ENCODE assay signal across 10 mouse cellular contexts in genomic region chr16:38374379-38375140, GRCm38 (mm10). TPM values are rescaled to one million over a fixed set of nuclear protein-coding genes. Genes with fewer than 3 reads are reported as not detected.
DNase-seq lines count a peak whose midpoint lies in the region; ATAC-seq and TF ChIP-seq lines count a peak whose summit lies in the region.
"Had no signal": no experiment of that assay in that cellular context is flagged by ENCODE, and none has a peak within 500 bp of the region (broad histone marks: within the 10 kb centered on the region; RNA-seq: fewer than 3 reads in every experiment).

No protein-coding gene starts in this region.

- ATAC-seq in hindbrain, embryonic 11.5 days (ENCODE audit: low FRiP score), result no peak
- no peak for ATAC-seq in hindbrain, postnatal 0 days
- ATAC-seq in G1E (ENCODE audit: extremely low read depth, insufficient number of reproducible peaks, low FRiP score, poor library complexity, severe bottlenecking), result no peak
- no peak for ATAC-seq in embryonic facial prominence, embryonic 13.5 days (ENCODE audit: insufficient number of reproducible peaks, insufficient read depth, low FRiP score, low TSS enrichment, low read depth)
- ATAC-seq in liver, postnatal 0 days, result no peak
- ATAC-seq in intestine, embryonic 16.5 days, result no peak

- H3K9ac ChIP-seq in hindbrain, embryonic 11.5 days (ENCODE audit: low read depth, low read length), result no peak overlapping the region
- no peak overlapping the region for H3K9ac ChIP-seq in hindbrain, postnatal 0 days (replicated peaks; ENCODE audit: low read length)
- H3K9ac ChIP-seq in embryonic facial prominence, embryonic 13.5 days, result no peak overlapping the region
- peak overlapping the region; percentile 48 for H3K9ac ChIP-seq in liver, postnatal 0 days (replicated peaks)
- no peak overlapping the region for H3K9ac ChIP-seq in intestine, embryonic 16.5 days (ENCODE audit: low read depth, low read length)
- H3K9ac ChIP-seq: hindbrain, embryonic 15.5 days had no signal

- TF ChIP-seq CTCF in hindbrain, postnatal 0 days (IDR thresholded peaks at IDR 0.05; ENCODE audit: low read depth), result no peak
- no peak for TF ChIP-seq CTCF in G1E (IDR thresholded peaks at IDR 0.05; ENCODE audit: low read depth, low read length)
- TF ChIP-seq CTCF in liver, postnatal 0 days (IDR thresholded peaks at IDR 0.05; ENCODE audit: low read depth), result no peak

- no peak overlapping the region for H3K27ac ChIP-seq in hindbrain, embryonic 11.5 days (ENCODE audit: low read depth, low read length)
- no peak overlapping the region for H3K27ac ChIP-seq in hindbrain, postnatal 0 days
- H3K27ac ChIP-seq in embryonic facial prominence, embryonic 13.5 days, result no peak overlapping the region
- peak overlapping the region; percentile 11; the same call in 1 of the 2 replicates for H3K27ac ChIP-seq in liver, postnatal 0 days (ENCODE audit: low read depth)
- H3K27ac ChIP-seq in intestine, embryonic 16.5 days (ENCODE audit: low read length), result no peak overlapping the region
- H3K27ac ChIP-seq: hindbrain, embryonic 15.5 days had no signal

- H3K4me3 ChIP-seq in hindbrain, embryonic 11.5 days (ENCODE audit: low read depth, low read length), result no peak overlapping the region; the same call in 1 of the 2 replicates
- H3K4me3 ChIP-seq in hindbrain, postnatal 0 days (ENCODE audit: low read length), result no peak overlapping the region
- H3K4me3 ChIP-seq in G1E (ENCODE audit: low read depth, low read length), result peak overlapping the region; percentile 61; the same call in 1 of the 2 replicates
- H3K4me3 ChIP-seq in embryonic facial prominence, embryonic 13.5 days, result peak overlapping the region; percentile 3; the same call in 1 of the 2 replicates
- H3K4me3 ChIP-seq in liver, postnatal 0 days (ENCODE audit: low read depth, low read length), result peak overlapping the region; percentile 56
- no peak overlapping the region for H3K4me3 ChIP-seq in intestine, embryonic 16.5 days (ENCODE audit: low read length)
- H3K4me3 ChIP-seq: hindbrain, embryonic 15.5 days had no signal

- H3K36me3 ChIP-seq in hindbrain, embryonic 11.5 days (ENCODE audit: control insufficient read depth, insufficient read depth, low read length), result no peaks in the 10 kb centered on the region
- H3K36me3 ChIP-seq in hindbrain, postnatal 0 days (ENCODE audit: insufficient read depth, low read length), result no peaks in the 10 kb centered on the region
- H3K36me3 ChIP-seq in G1E (replicated peaks), result peaks cover 31% of the 10 kb centered on the region
- H3K36me3 ChIP-seq in embryonic facial prominence, embryonic 13.5 days, result no peaks in the 10 kb centered on the region
- peaks cover 5% of the 10 kb centered on the region; the same call in 1 of the 2 replicates for H3K36me3 ChIP-seq in liver, postnatal 0 days (replicated peaks; ENCODE audit: insufficient read depth, low read length)
- no peaks in the 10 kb centered on the region for H3K36me3 ChIP-seq in intestine, embryonic 16.5 days (ENCODE audit: control insufficient read depth, insufficient read depth, low read length)
- H3K36me3 ChIP-seq: hindbrain, embryonic 15.5 days had no signal

- H3K4me1 ChIP-seq in hindbrain, embryonic 11.5 days (replicated peaks; ENCODE audit: control insufficient read depth, insufficient read depth, low read length), result no peaks in the 10 kb centered on the region
- H3K4me1 ChIP-seq in hindbrain, postnatal 0 days (ENCODE audit: insufficient read depth, low read length), result no peaks in the 10 kb centered on the region
- peaks cover 90% of the 10 kb centered on the region for H3K4me1 ChIP-seq in G1E (ENCODE audit: insufficient read depth, low read depth, low read length)
- peaks cover 20% of the 10 kb centered on the region for H3K4me1 ChIP-seq in embryonic facial prominence, embryonic 13.5 days
- peaks cover 38% of the 10 kb centered on the region for H3K4me1 ChIP-seq in liver, postnatal 0 days (ENCODE audit: insufficient read depth)
- 0 out of 2 replicates have a peak, but pooled peaks cover 13% of the 10 kb centered on the region for H3K4me1 ChIP-seq in intestine, embryonic 16.5 days (ENCODE audit: control insufficient read depth, insufficient read depth, low read length)

- no peak for TF ChIP-seq EP300 in liver, postnatal 0 days (IDR thresholded peaks at IDR 0.05; ENCODE audit: low read depth)

- 80% methylated on average over 10 of the region's 10 CpGs for WGBS in hindbrain, embryonic 11.5 days
- 83% methylated on average over 10 of the region's 10 CpGs for WGBS in hindbrain, postnatal 0 days
- 73% methylated on average over 10 of the region's 10 CpGs for WGBS in embryonic facial prominence, embryonic 13.5 days
- 65% methylated on average over 10 of the region's 10 CpGs for WGBS in liver, postnatal 0 days (ENCODE audit: insufficient replicate concordance)
- 80% methylated on average over 10 of the region's 10 CpGs for WGBS in intestine, embryonic 16.5 days

- H3K9me3 ChIP-seq in hindbrain, embryonic 11.5 days (ENCODE audit: control insufficient read depth, low read length), result no peaks in the 10 kb centered on the region
- no peaks in the 10 kb centered on the region for H3K9me3 ChIP-seq in hindbrain, postnatal 0 days (ENCODE audit: low read length)
- no peaks in the 10 kb centered on the region for H3K9me3 ChIP-seq in G1E (replicated peaks)
- no peaks in the 10 kb centered on the region for H3K9me3 ChIP-seq in embryonic facial prominence, embryonic 13.5 days
- no peaks in the 10 kb centered on the region for H3K9me3 ChIP-seq in liver, postnatal 0 days (ENCODE audit: low read length)
- no peaks in the 10 kb centered on the region for H3K9me3 ChIP-seq in intestine, embryonic 16.5 days (ENCODE audit: control insufficient read depth, low read length)
- H3K9me3 ChIP-seq: hindbrain, embryonic 15.5 days had no signal

- no peaks in the 10 kb centered on the region for H3K27me3 ChIP-seq in hindbrain, embryonic 11.5 days (ENCODE audit: control insufficient read depth, insufficient read depth, low read length)
- no peaks in the 10 kb centered on the region for H3K27me3 ChIP-seq in hindbrain, postnatal 0 days (ENCODE audit: insufficient read depth, low read length)
- H3K27me3 ChIP-seq in G1E (ENCODE audit: insufficient read depth, low read length), result no peaks in the 10 kb centered on the region
- H3K27me3 ChIP-seq in embryonic facial prominence, embryonic 13.5 days, result no peaks in the 10 kb centered on the region
- H3K27me3 ChIP-seq in liver, postnatal 0 days (ENCODE audit: insufficient read depth, low read length), result no peaks in the 10 kb centered on the region
- H3K27me3 ChIP-seq in intestine, embryonic 16.5 days (replicated peaks; ENCODE audit: control insufficient read depth, insufficient read depth, low read length), result no peaks in the 10 kb centered on the region
- H3K27me3 ChIP-seq: hindbrain, embryonic 15.5 days had no signal

- H3K4me2 ChIP-seq in hindbrain, embryonic 11.5 days (replicated peaks; ENCODE audit: low read depth, low read length), result no peak overlapping the region
- H3K4me2 ChIP-seq in hindbrain, postnatal 0 days (ENCODE audit: low read depth, low read length), result no peak overlapping the region
- H3K4me2 ChIP-seq in embryonic facial prominence, embryonic 13.5 days, result 0 out of 2 replicates have a peak overlapping the region, but pooled peaks have one; percentile 11
- peak overlapping the region; percentile 76 for H3K4me2 ChIP-seq in liver, postnatal 0 days (ENCODE audit: low read depth, low read length)
- no peak overlapping the region for H3K4me2 ChIP-seq in intestine, embryonic 16.5 days (ENCODE audit: low read depth, low read length)
- H3K4me2 ChIP-seq: hindbrain, embryonic 15.5 days had no signal

- DNase-seq in hindbrain, embryonic 11.5 days (ENCODE audit: low spot score), result peak; percentile 27
- DNase-seq in hindbrain, postnatal 0 days (ENCODE audit: low spot score), result no peak
- peak; percentile 52 for DNase-seq in G1E (ENCODE audit: low spot score)
- DNase-seq in liver, postnatal 0 days, result peak; percentile 61
- DNase-seq in kidney, postnatal 25 days, result no peak
- DNase-seq in natural killer cell, adult 2 months (ENCODE audit: low spot score in 2 of 2), result no peak
- DNase-seq: left cerebral cortex, postnatal 4 days had no signal

RNA-seq across cellular contexts. Expression of gene Popdc2, which starts 12.6 kb away (rescaled TPM):
- polyA plus RNA-seq in hindbrain, embryonic 11.5 days (2014; fragmentation: Nextera tagmentation; extraction: Ambion mirVana), result 0.89 and 1.0 TPM in 2 replicates
- 0.10 and 0.40 TPM in 2 replicates for total RNA-seq in hindbrain, postnatal 0 days (2014; rRNA removed)
- 0.83 and 1.0 TPM in 2 replicates for polyA plus RNA-seq in hindbrain, postnatal 0 days (2015; fragmentation: Nextera tagmentation; extraction: Ambion mirVana)
- total RNA-seq in G1E (2014; fragmentation: Nextera tagmentation) (22.7 and 25.7 TPM in 2 replicates), G1E (2017) (2.8 and 4.3 TPM in 2 replicates)
- 5.0 and 5.4 TPM in 2 replicates for polyA plus RNA-seq in G1E (2012)
- polyA plus RNA-seq in embryonic facial prominence, embryonic 13.5 days (2015; fragmentation: Nextera tagmentation; extraction: Ambion mirVana), result 1.6 and 2.1 TPM in 2 replicates
- polyA plus RNA-seq in liver, postnatal 0 days (2015; fragmentation: Nextera tagmentation; extraction: Ambion mirVana), result 10.8 and 12.6 TPM in 2 replicates
- polyA plus RNA-seq in intestine, embryonic 16.5 days (2015; fragmentation: Nextera tagmentation; extraction: Ambion mirVana), result 15.0 and 20.2 TPM in 2 replicates

RNA-seq across cellular contexts. Expression of gene Gm21987, which starts 27.7 kb away (rescaled TPM):
- not detected in 2 replicates for polyA plus RNA-seq in hindbrain, embryonic 11.5 days (2014; fragmentation: Nextera tagmentation; extraction: Ambion mirVana)
- not detected in 2 replicates for total RNA-seq in hindbrain, postnatal 0 days (2014; rRNA removed)
- not detected in 2 replicates for polyA plus RNA-seq in hindbrain, postnatal 0 days (2015; fragmentation: Nextera tagmentation; extraction: Ambion mirVana)
- total RNA-seq in G1E (2014; fragmentation: Nextera tagmentation), result 4.7 TPM in 1 of 2 replicates, not detected in the other
- not detected in 2 replicates for total RNA-seq in G1E (2017)
- polyA plus RNA-seq in G1E (2012), result 1,146 and 1,190 TPM in 2 replicates
- not detected in 2 replicates for polyA plus RNA-seq in embryonic facial prominence, embryonic 13.5 days (2015; fragmentation: Nextera tagmentation; extraction: Ambion mirVana)
- polyA plus RNA-seq in liver, postnatal 0 days (2015; fragmentation: Nextera tagmentation; extraction: Ambion mirVana), result not detected in 2 replicates
- polyA plus RNA-seq in intestine, embryonic 16.5 days (2015; fragmentation: Nextera tagmentation; extraction: Ambion mirVana), result 0.54 and 1.6 TPM in 2 replicates
- total RNA-seq: left cerebral cortex, postnatal 4 days had no signal
- polyA plus RNA-seq: hindbrain, embryonic 15.5 days had no signal

RNA-seq across cellular contexts. Expression of gene Cox17, which starts 27.8 kb away (rescaled TPM):
- polyA plus RNA-seq in hindbrain, embryonic 11.5 days (2014; fragmentation: Nextera tagmentation; extraction: Ambion mirVana), result 121 and 122 TPM in 2 replicates
- 12.2 and 24.5 TPM in 2 replicates for total RNA-seq in hindbrain, postnatal 0 days (2014; rRNA removed)
- 78.5 and 90.1 TPM in 2 replicates for polyA plus RNA-seq in hindbrain, postnatal 0 days (2015; fragmentation: Nextera tagmentation; extraction: Ambion mirVana)
- total RNA-seq in G1E (2014; fragmentation: Nextera tagmentation), result 210 and 232 TPM in 2 replicates
- 836 and 871 TPM in 2 replicates for total RNA-seq in G1E (2017)
- polyA plus RNA-seq in G1E (2012), result 163 and 234 TPM in 2 replicates
- 104 and 105 TPM in 2 replicates for polyA plus RNA-seq in embryonic facial prominence, embryonic 13.5 days (2015; fragmentation: Nextera tagmentation; extraction: Ambion mirVana)
- 274 and 276 TPM in 2 replicates for polyA plus RNA-seq in liver, postnatal 0 days (2015; fragmentation: Nextera tagmentation; extraction: Ambion mirVana)
- 223 and 249 TPM in 2 replicates for polyA plus RNA-seq in intestine, embryonic 16.5 days (2015; fragmentation: Nextera tagmentation; extraction: Ambion mirVana)

RNA-seq across cellular contexts. Expression of gene Maats1, which starts 32.6 kb away (rescaled TPM):
- 1.3 and 1.5 TPM in 2 replicates for polyA plus RNA-seq in hindbrain, embryonic 11.5 days (2014; fragmentation: Nextera tagmentation; extraction: Ambion mirVana)
- 1.4 TPM in 2 replicates for total RNA-seq in hindbrain, postnatal 0 days (2014; rRNA removed)
- 0.86 and 1.4 TPM in 2 replicates for polyA plus RNA-seq in hindbrain, postnatal 0 days (2015; fragmentation: Nextera tagmentation; extraction: Ambion mirVana)
- not detected in 2 replicates for total RNA-seq in G1E (2014; fragmentation: Nextera tagmentation)
- total RNA-seq in G1E (2017), result 0.11 TPM in 1 of 2 replicates, not detected in the other
- not detected in 2 replicates for polyA plus RNA-seq in G1E (2012)
- polyA plus RNA-seq in embryonic facial prominence, embryonic 13.5 days (2015; fragmentation: Nextera tagmentation; extraction: Ambion mirVana), result 0.08 and 0.52 TPM in 2 replicates
- polyA plus RNA-seq in liver, postnatal 0 days (2015; fragmentation: Nextera tagmentation; extraction: Ambion mirVana), result 0.04 TPM in 1 of 2 replicates, not detected in the other
- polyA plus RNA-seq in intestine, embryonic 16.5 days (2015; fragmentation: Nextera tagmentation; extraction: Ambion mirVana), result 0.18 and 0.31 TPM in 2 replicates

RNA-seq across cellular contexts. Expression of gene Pla1a, which starts 58.4 kb away (rescaled TPM):
- polyA plus RNA-seq in hindbrain, embryonic 11.5 days (2014; fragmentation: Nextera tagmentation; extraction: Ambion mirVana), result 0.14 and 0.28 TPM in 2 replicates
- total RNA-seq in hindbrain, postnatal 0 days (2014; rRNA removed), result 0.36 and 1.7 TPM in 2 replicates
- 1.0 and 1.3 TPM in 2 replicates for polyA plus RNA-seq in hindbrain, postnatal 0 days (2015; fragmentation: Nextera tagmentation; extraction: Ambion mirVana)
- total RNA-seq in G1E (2014; fragmentation: Nextera tagmentation), result 1.7 TPM in 1 of 2 replicates, not detected in the other
- total RNA-seq in G1E (2017), result 0.16 TPM in 1 of 2 replicates, not detected in the other
- not detected in 2 replicates for polyA plus RNA-seq in G1E (2012)
- polyA plus RNA-seq in embryonic facial prominence, embryonic 13.5 days (2015; fragmentation: Nextera tagmentation; extraction: Ambion mirVana), result 0.20 and 0.69 TPM in 2 replicates
- 49.8 and 55.8 TPM in 2 replicates for polyA plus RNA-seq in liver, postnatal 0 days (2015; fragmentation: Nextera tagmentation; extraction: Ambion mirVana)
- 1.3 and 1.9 TPM in 2 replicates for polyA plus RNA-seq in intestine, embryonic 16.5 days (2015; fragmentation: Nextera tagmentation; extraction: Ambion mirVana)

Comparison
In these comparisons a context has a peak if more than half of its experiments do, and no peak if none do; other contexts are left out.
1. DNase-seq: peak in hindbrain, embryonic 11.5 days (single experiment), G1E (single experiment) and liver, postnatal 0 days (single experiment); none in hindbrain, postnatal 0 days (single experiment), kidney, postnatal 25 days (0 of 2) and natural killer cell, adult 2 months (0 of 2).
2. H3K4me2 ChIP-seq: peak in embryonic facial prominence, embryonic 13.5 days (single experiment) and liver, postnatal 0 days (single experiment); none in hindbrain, embryonic 11.5 days (single experiment), hindbrain, postnatal 0 days (single experiment) and intestine, embryonic 16.5 days (single experiment).
3. H3K4me3 ChIP-seq: peak in G1E (single experiment), embryonic facial prominence, embryonic 13.5 days (single experiment) and liver, postnatal 0 days (single experiment); none in hindbrain, embryonic 11.5 days (single experiment), hindbrain, postnatal 0 days (single experiment) and intestine, embryonic 16.5 days (single experiment).
4. RNA of gene Gm21987, which starts 27.7 kb away (polyA plus RNA-seq): 1,146 to 1,190 TPM in G1E; 0.54 to 1.6 TPM in intestine, embryonic 16.5 days, not detected in embryonic facial prominence, embryonic 13.5 days, not detected in hindbrain, embryonic 11.5 days, not detected in hindbrain, postnatal 0 days and not detected in liver, postnatal 0 days; every median in the first group is over 100 times any median in the second.